Mouse (Mus musculus) spleen, adult 2 months (tissue): ENCODE results near the gene Tdg.

Experiments used
- CTCF ChIP-seq: fragments of 200-500 bp; IDR thresholded peaks from 2 replicates; pipeline ENCODE4 v1.5.1; 2011; ENCODE audit warnings: mild to moderate bottlenecking, inconsistent platforms; ENCODE audit not compliant: insufficient read depth, insufficient read length, insufficient replicate concordance; ENCODE audit errors: extremely low read depth
- POLR2A ChIP-seq: fragments of 200-500 bp; IDR thresholded peaks from 2 replicates; pipeline ENCODE4 v1.6.1; 2011; ENCODE audit warnings: low read depth, low read length, inconsistent platforms

- TF ChIP-seq POLR2A (no peak), CTCF (no peak)
Measured at GRCm38 (mm10) chr10:82639032-82639698, 9.5 kb downstream of the Tdg start.
